Mouse (Mus musculus): ENCODE data around the gene Xkr7. TPM values are rescaled to one million over a fixed set of nuclear protein-coding genes. Genes with fewer than 3 reads are reported as not detected.

The Xkr7 gene
- polyA plus RNA-seq, 1 experiment from 2014 or later: 0.45 TPM

- Histone ChIP-seq H3K27me3 (ENCODE audit: control insufficient read depth, insufficient read depth, low read length) (peaks cover 13% of the 10 kb centered on the region), H3K9me3 (ENCODE audit: control insufficient read depth, low read length) (no peaks in the 10 kb centered on the region), H3K4me2 (replicated peaks; ENCODE audit: low read depth, low read length) (no peak overlapping the region), H3K4me3 (ENCODE audit: low read depth, low read length) (no peak overlapping the region), H3K9ac (ENCODE audit: low read depth, low read length) (no peak overlapping the region), H3K36me3 (ENCODE audit: control insufficient read depth, insufficient read depth, low read length) (no peaks in the 10 kb centered on the region), H3K4me1 (replicated peaks; ENCODE audit: control insufficient read depth, insufficient read depth, low read length) (0 out of 2 replicates have a peak, but pooled peaks cover 2% of the 10 kb centered on the region), H3K27ac (ENCODE audit: low read depth, low read length) (no peak overlapping the region)
- no peak for DNase-seq (ENCODE audit: low spot score)
- no peak for ATAC-seq (ENCODE audit: low FRiP score)
- 55% methylated on average over 4 of the region's 4 CpGs for WGBS
Observed at GRCm38 (mm10) chr2:153027501-153027900, 4.2 kb upstream of the Xkr7 start.

GRCm38 (mm10) chr2:153030422-153030821 is 1.2 kb upstream of the Xkr7 start:
- H3K4me2 ChIP-seq (replicated peaks; ENCODE audit: low read depth, low read length): no peak overlapping the region

GRCm38 (mm10) chr2:153032083-153032842 is 611 bp downstream of the Xkr7 start:
- Histone ChIP-seq H3K4me2 (replicated peaks; ENCODE audit: low read depth, low read length) (peak overlapping the region; percentile 79), H3K27me3 (ENCODE audit: control insufficient read depth, insufficient read depth, low read length) (peaks cover 21% of the 10 kb centered on the region), H3K4me3 (ENCODE audit: low read depth, low read length) (peak overlapping the region; percentile 55), H3K9me3 (ENCODE audit: control insufficient read depth, low read length) (no peaks in the 10 kb centered on the region), H3K27ac (ENCODE audit: low read depth, low read length) (peak overlapping the region; percentile 76; the same call in 1 of the 2 replicates), H3K36me3 (ENCODE audit: control insufficient read depth, insufficient read depth, low read length) (no peaks in the 10 kb centered on the region), H3K9ac (ENCODE audit: low read depth, low read length) (peak overlapping the region; percentile 58), H3K4me1 (replicated peaks; ENCODE audit: control insufficient read depth, insufficient read depth, low read length) (0 out of 2 replicates have a peak, but pooled peaks cover 2% of the 10 kb centered on the region)
- peak; percentile 70 for ATAC-seq (ENCODE audit: low FRiP score)
- peak; percentile 91 for DNase-seq (ENCODE audit: low spot score)
- WGBS: 2% methylated on average over 42 of the region's 58 CpGs

More at GRCm38 (mm10) chr2:153030422-153030821, 1.2 kb upstream of the Xkr7 start:
- DNase-seq (ENCODE audit: low spot score) (peak; percentile 40), ATAC-seq (ENCODE audit: low FRiP score) (no peak)
- H3K4me3 ChIP-seq (ENCODE audit: low read depth, low read length): no peak overlapping the region
- no peak overlapping the region for H3K9ac ChIP-seq (ENCODE audit: low read depth, low read length)
- no peak overlapping the region for H3K27ac ChIP-seq (ENCODE audit: low read depth, low read length)
- no peaks in the 10 kb centered on the region for H3K9me3 ChIP-seq (ENCODE audit: control insufficient read depth, low read length)
- H3K36me3 ChIP-seq (ENCODE audit: control insufficient read depth, insufficient read depth, low read length): no peaks in the 10 kb centered on the region
- H3K27me3 ChIP-seq (ENCODE audit: control insufficient read depth, insufficient read depth, low read length): peaks cover 21% of the 10 kb centered on the region
- 0 out of 2 replicates have a peak, but pooled peaks cover 2% of the 10 kb centered on the region for H3K4me1 ChIP-seq (replicated peaks; ENCODE audit: control insufficient read depth, insufficient read depth, low read length)
- 27% methylated on average over 4 of the region's 4 CpGs for WGBS

DNA sequence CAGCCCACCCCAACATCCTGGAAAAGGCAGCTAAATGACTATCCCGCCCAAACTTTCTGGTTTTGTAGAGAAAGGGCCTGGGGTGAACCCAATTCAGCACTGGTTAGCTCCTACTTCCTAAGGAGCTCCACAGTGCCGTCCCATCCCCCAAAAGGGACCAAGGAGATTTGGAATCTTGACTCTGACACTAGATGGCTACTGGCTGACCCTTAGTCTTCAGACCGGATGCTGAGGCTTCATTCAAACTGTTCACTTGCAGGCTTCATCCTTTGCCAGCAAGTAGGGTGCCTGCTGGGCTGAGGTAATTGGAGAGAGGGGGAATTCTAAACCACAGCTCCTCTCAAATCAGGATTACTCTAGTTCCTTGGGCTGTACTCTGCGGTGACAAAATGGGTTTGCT is 1.3 kb downstream of the Xkr7 start:
- H3K4me3 ChIP-seq (ENCODE audit: low read depth, low read length): peak overlapping the region; percentile 55
- ATAC-seq (ENCODE audit: low FRiP score) (no peak), DNase-seq (ENCODE audit: low spot score) (no peak)
- H3K4me1 ChIP-seq (replicated peaks; ENCODE audit: control insufficient read depth, insufficient read depth, low read length): 0 out of 2 replicates have a peak, but pooled peaks cover 4% of the 10 kb centered on the region
- peaks cover 21% of the 10 kb centered on the region for H3K27me3 ChIP-seq (ENCODE audit: control insufficient read depth, insufficient read depth, low read length)
- no peak overlapping the region for H3K27ac ChIP-seq (ENCODE audit: low read depth, low read length)
- H3K9ac ChIP-seq (ENCODE audit: low read depth, low read length): peak overlapping the region; percentile 58; the same call in 1 of the 2 replicates
- 21% methylated on average over 4 of the region's 4 CpGs for WGBS
- peak overlapping the region; percentile 79 for H3K4me2 ChIP-seq (replicated peaks; ENCODE audit: low read depth, low read length)
- H3K9me3 ChIP-seq (ENCODE audit: control insufficient read depth, low read length): no peaks in the 10 kb centered on the region
- no peaks in the 10 kb centered on the region for H3K36me3 ChIP-seq (ENCODE audit: control insufficient read depth, insufficient read depth, low read length)

- ATAC-seq (ENCODE audit: low FRiP score): no peak
- DNase-seq (ENCODE audit: low spot score): no peak
- Histone ChIP-seq H3K9ac (ENCODE audit: low read depth, low read length) (no peak overlapping the region), H3K27ac (ENCODE audit: low read depth, low read length) (no peak overlapping the region), H3K4me3 (ENCODE audit: low read depth, low read length) (peak overlapping the region; percentile 13; the same call in 1 of the 2 replicates), H3K4me2 (replicated peaks; ENCODE audit: low read depth, low read length) (peak overlapping the region; percentile 79), H3K36me3 (ENCODE audit: control insufficient read depth, insufficient read depth, low read length) (no peaks in the 10 kb centered on the region), H3K9me3 (ENCODE audit: control insufficient read depth, low read length) (no peaks in the 10 kb centered on the region), H3K27me3 (ENCODE audit: control insufficient read depth, insufficient read depth, low read length) (peaks cover 21% of the 10 kb centered on the region), H3K4me1 (replicated peaks; ENCODE audit: control insufficient read depth, insufficient read depth, low read length) (0 out of 2 replicates have a peak, but pooled peaks cover 4% of the 10 kb centered on the region)
- 69% methylated on average over 5 of the region's 5 CpGs for WGBS
Observed at GRCm38 (mm10) chr2:153033545-153034230, 2.0 kb downstream of the Xkr7 start.

- Histone ChIP-seq H3K4me2 (replicated peaks; ENCODE audit: low read depth, low read length) (no peak overlapping the region), H3K4me3 (ENCODE audit: low read depth, low read length) (no peak overlapping the region), H3K27ac (ENCODE audit: low read depth, low read length) (no peak overlapping the region), H3K36me3 (ENCODE audit: control insufficient read depth, insufficient read depth, low read length) (no peaks in the 10 kb centered on the region), H3K4me1 (replicated peaks; ENCODE audit: control insufficient read depth, insufficient read depth, low read length) (0 out of 2 replicates have a peak, but pooled peaks cover 2% of the 10 kb centered on the region), H3K9ac (ENCODE audit: low read depth, low read length) (no peak overlapping the region), H3K9me3 (ENCODE audit: control insufficient read depth, low read length) (no peaks in the 10 kb centered on the region), H3K27me3 (ENCODE audit: control insufficient read depth, insufficient read depth, low read length) (peaks cover 15% of the 10 kb centered on the region)
- DNase-seq (ENCODE audit: low spot score) (no peak), ATAC-seq (ENCODE audit: low FRiP score) (no peak)
- WGBS: 28% methylated on average over 2 of the region's 2 CpGs
Observed at GRCm38 (mm10) chr2:153036690-153037089, 5.0 kb downstream of the Xkr7 start.

- no peak for ATAC-seq (ENCODE audit: low FRiP score)
- H3K9ac ChIP-seq (ENCODE audit: low read depth, low read length): no peak overlapping the region
- H3K36me3 ChIP-seq (ENCODE audit: control insufficient read depth, insufficient read depth, low read length): no peaks in the 10 kb centered on the region
- H3K27ac ChIP-seq (ENCODE audit: low read depth, low read length): no peak overlapping the region
- no peak overlapping the region for H3K4me3 ChIP-seq (ENCODE audit: low read depth, low read length)
- WGBS: 70% methylated on average over 3 of the region's 3 CpGs
- DNase-seq (ENCODE audit: low spot score): no peak
- no peak overlapping the region for H3K4me2 ChIP-seq (replicated peaks; ENCODE audit: low read depth, low read length)
- H3K4me1 ChIP-seq (replicated peaks; ENCODE audit: control insufficient read depth, insufficient read depth, low read length): 0 out of 2 replicates have a peak, but pooled peaks cover 3% of the 10 kb centered on the region
- no peaks in the 10 kb centered on the region for H3K27me3 ChIP-seq (ENCODE audit: control insufficient read depth, insufficient read depth, low read length)
- no peaks in the 10 kb centered on the region for H3K9me3 ChIP-seq (ENCODE audit: control insufficient read depth, low read length)
Observed at GRCm38 (mm10) chr2:153043886-153044285, 12.2 kb downstream of the Xkr7 start.

DNA sequence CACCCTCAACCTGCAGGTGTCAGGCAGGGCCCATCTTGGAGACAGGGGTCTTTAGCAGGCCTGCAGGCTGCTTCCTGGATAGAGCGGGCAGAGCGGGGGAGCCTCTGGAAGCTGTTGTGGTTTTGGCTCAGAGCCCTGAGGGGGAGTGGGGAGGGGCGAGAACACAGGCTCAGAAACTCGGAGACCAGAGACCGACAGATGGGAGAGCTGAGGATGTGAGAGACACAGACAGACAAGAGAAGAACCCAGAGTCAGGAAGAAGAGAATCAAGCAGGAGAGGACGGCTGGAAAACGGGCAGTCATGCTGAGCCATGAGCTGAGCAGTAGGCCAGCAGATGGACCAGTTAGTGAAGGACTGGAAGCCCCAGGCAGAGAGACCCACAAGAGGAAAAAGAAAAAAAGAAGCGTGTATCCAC is 14.2 kb downstream of the Xkr7 start:
- Histone ChIP-seq H3K4me3 (ENCODE audit: low read depth, low read length) (no peak overlapping the region), H3K9ac (ENCODE audit: low read depth, low read length) (no peak overlapping the region), H3K36me3 (ENCODE audit: control insufficient read depth, insufficient read depth, low read length) (no peaks in the 10 kb centered on the region), H3K9me3 (ENCODE audit: control insufficient read depth, low read length) (no peaks in the 10 kb centered on the region), H3K4me2 (replicated peaks; ENCODE audit: low read depth, low read length) (no peak overlapping the region), H3K4me1 (replicated peaks; ENCODE audit: control insufficient read depth, insufficient read depth, low read length) (0 out of 2 replicates have a peak, but pooled peaks cover 3% of the 10 kb centered on the region), H3K27me3 (ENCODE audit: control insufficient read depth, insufficient read depth, low read length) (0 out of 2 replicates have a peak, but pooled peaks cover 2% of the 10 kb centered on the region), H3K27ac (ENCODE audit: low read depth, low read length) (peak overlapping the region; percentile 58; the same call in 1 of the 2 replicates)
- 48% methylated on average over 8 of the region's 8 CpGs for WGBS
- ATAC-seq (ENCODE audit: low FRiP score) (no peak), DNase-seq (ENCODE audit: low spot score) (no peak)
